Mouse (Mus musculus) midbrain, embryonic 11.5 days (tissue): ENCODE measurements at regions not wholly inside any gene's neighbourhood (a gene's known extent, or its start where the extent isn't known, plus 50 kb on each side); places are given as distances from the start of the nearest gene placed in this dataset.
A peak's percentile ranks its signal among the peaks of the same experiment; 100 is the strongest.

Experiments
- ATAC-seq: fragments of 200-750 bp; cut with Nextera tagmentation; 2 replicates; pipeline ENCODE4 v1.8.0; 2017; ENCODE audit warnings: moderate TSS enrichment, moderate library complexity; ENCODE audit not compliant: low FRiP score
- DNase-seq: peaks from one replicate; pipeline ENCODE4 v3.0.0; 2015; ENCODE audit warnings: low spot score; ENCODE audit errors: missing footprints
- H3K27ac ChIP-seq: fragments of 300-500 bp; sonication (generic); 2 replicates; pipeline ENCODE4 v1.5.1; 2014; ENCODE audit warnings: low read depth, low read length
- H3K27me3 ChIP-seq: fragments of 300-500 bp; sonication (generic); 2 replicates; pipeline ENCODE4 v1.6.1; 2014; ENCODE audit warnings: mild to moderate bottlenecking, low read length, moderate library complexity, mixed read lengths; ENCODE audit not compliant: control insufficient read depth, insufficient read depth
- H3K36me3 ChIP-seq: fragments of 300-500 bp; sonication (generic); 2 replicates; pipeline ENCODE4 v1.6.1; 2014; ENCODE audit warnings: mild to moderate bottlenecking, low read length, moderate library complexity, mixed read lengths; ENCODE audit not compliant: control insufficient read depth, insufficient read depth
- H3K4me1 ChIP-seq: fragments of 300-500 bp; sonication (generic); 2 replicates; pipeline ENCODE4 v1.6.1; 2014; ENCODE audit warnings: low read length; ENCODE audit not compliant: control insufficient read depth, insufficient read depth
- H3K4me2 ChIP-seq: fragments of 300-500 bp; sonication (generic); 2 replicates; pipeline ENCODE4 v1.6.1; 2014; ENCODE audit warnings: mild to moderate bottlenecking, moderate library complexity
- H3K4me3 ChIP-seq: fragments of 300-500 bp; sonication (generic); 2 replicates; pipeline ENCODE4 v1.5.1; 2014; ENCODE audit warnings: low read depth, low read length
- H3K9ac ChIP-seq: fragments of 300-500 bp; sonication (generic); 2 replicates; pipeline ENCODE4 v1.6.1; 2014; ENCODE audit warnings: low read length
- H3K9me3 ChIP-seq: fragments of 300-500 bp; sonication (generic); 2 replicates; pipeline ENCODE4 v1.6.1; 2016; ENCODE audit warnings: low read length; ENCODE audit not compliant: control insufficient read depth
- WGBS: fragments of 180-500 bp; shearing (Covaris S2); extraction: QIAGEN DNeasy Blood & Tissue Kit; methylation state at CpG from one replicate; pipeline ENCODE4 v1.1.7; 2014; 5-methylcytosine and 5-hydroxymethylcytosine counted together

GRCm38 (mm10) chr14:46491182-46491581, 100.7 kb upstream of the Bmp4 start:
- Histone ChIP-seq H3K4me2 (no peak overlapping the region), H3K4me1 (no peaks in the 10 kb centered on the region), H3K36me3 (no peaks in the 10 kb centered on the region), H3K9ac (no peak overlapping the region), H3K27me3 (no peaks in the 10 kb centered on the region), H3K27ac (no peak overlapping the region), H3K9me3 (no peaks in the 10 kb centered on the region), H3K4me3 (no peak overlapping the region)
- 92% methylated on average over 2 of the region's 2 CpGs for WGBS
- DNase-seq (no peak), ATAC-seq (no peak)

GRCm38 (mm10) chr14:46487551-46487950, 97.1 kb upstream of the Bmp4 start:
- H3K4me1 ChIP-seq, result no peaks in the 10 kb centered on the region
- H3K9ac ChIP-seq, result no peak overlapping the region

GRCm38 (mm10) chr14:46480396-46480795, 89.9 kb upstream of the Bmp4 start:
- Histone ChIP-seq H3K9me3 (no peaks in the 10 kb centered on the region), H3K27ac (no peak overlapping the region), H3K9ac (no peak overlapping the region), H3K27me3 (no peaks in the 10 kb centered on the region), H3K4me3 (no peak overlapping the region), H3K36me3 (no peaks in the 10 kb centered on the region), H3K4me1 (no peaks in the 10 kb centered on the region), H3K4me2 (no peak overlapping the region)
- no peak for DNase-seq
- WGBS, result 87% methylated on average over 7 of the region's 7 CpGs
- ATAC-seq, result no peak

More at GRCm38 (mm10) chr14:46487551-46487950, 97.1 kb upstream of the Bmp4 start:
- Histone ChIP-seq H3K27me3 (no peaks in the 10 kb centered on the region), H3K4me2 (no peak overlapping the region), H3K9me3 (no peaks in the 10 kb centered on the region), H3K36me3 (no peaks in the 10 kb centered on the region), H3K4me3 (no peak overlapping the region), H3K27ac (no peak overlapping the region)
- DNase-seq (no peak), ATAC-seq (no peak)
- whole genome bisulfite sequencing, result 81% methylated on average over 1 of the region's 1 CpGs

GRCm38 (mm10) chr14:46475945-46476344, 85.5 kb upstream of the Bmp4 start:
- 73% methylated on average over 1 of the region's 1 CpGs for WGBS
- Histone ChIP-seq H3K27ac (no peak overlapping the region), H3K9me3 (no peaks in the 10 kb centered on the region), H3K4me2 (no peak overlapping the region), H3K4me1 (no peaks in the 10 kb centered on the region), H3K9ac (no peak overlapping the region), H3K36me3 (no peaks in the 10 kb centered on the region), H3K4me3 (no peak overlapping the region), H3K27me3 (no peaks in the 10 kb centered on the region)
- no peak for ATAC-seq
- DNase-seq, result no peak

DNA sequence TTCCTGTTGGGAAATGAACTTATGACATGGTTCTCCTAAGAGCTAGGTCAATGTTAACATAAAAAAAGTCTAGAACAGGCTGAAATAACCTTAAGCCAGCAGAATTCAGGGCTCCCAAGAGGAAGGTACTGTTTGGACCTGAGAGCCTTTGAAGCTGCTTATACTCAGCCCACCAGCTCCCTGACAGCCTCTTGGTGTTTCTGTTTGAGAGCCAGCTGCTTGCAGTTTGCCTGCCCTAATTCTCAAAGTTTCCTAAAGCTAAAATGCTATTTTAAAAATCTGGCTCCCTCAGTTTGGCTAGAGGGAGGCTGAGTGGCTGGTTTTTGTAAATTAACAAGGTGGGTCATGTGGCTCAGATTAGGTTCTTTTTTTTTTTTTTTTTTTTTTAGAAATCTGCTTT, 72.5 kb upstream of the Bmp4 start:
- no peaks in the 10 kb centered on the region for H3K4me1 ChIP-seq
- no peak overlapping the region for H3K4me3 ChIP-seq
- no peak for ATAC-seq
- H3K27me3 ChIP-seq, result no peaks in the 10 kb centered on the region
- peak; percentile 59 for DNase-seq
- no peaks in the 10 kb centered on the region for H3K9me3 ChIP-seq
- no peak overlapping the region for H3K4me2 ChIP-seq
- H3K9ac ChIP-seq, result no peak overlapping the region
- no peak overlapping the region for H3K27ac ChIP-seq
- H3K36me3 ChIP-seq, result no peaks in the 10 kb centered on the region

DNA sequence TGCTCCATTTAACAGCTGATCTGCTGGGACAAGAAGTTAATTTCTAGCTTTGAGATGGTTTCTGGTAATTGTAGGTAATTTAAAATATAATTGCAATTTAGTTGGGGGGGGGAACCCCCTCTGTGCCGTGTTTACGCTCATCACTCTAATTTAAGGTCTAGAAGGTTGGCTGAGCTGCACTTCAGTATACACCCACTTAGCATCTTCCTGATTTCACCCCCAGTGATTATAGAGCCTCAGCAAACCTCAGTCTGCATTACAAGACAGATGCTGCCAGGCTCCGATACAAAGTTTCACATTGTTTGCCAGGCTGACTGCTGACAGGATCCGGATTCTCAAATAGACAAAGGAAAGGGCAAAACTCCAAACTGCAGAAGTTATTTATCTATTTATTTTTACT, 71.5 kb upstream of the Bmp4 start:
- DNase-seq (peak; percentile 14), ATAC-seq (no peak)
- WGBS, result 89% methylated on average over 4 of the region's 4 CpGs

DNA sequence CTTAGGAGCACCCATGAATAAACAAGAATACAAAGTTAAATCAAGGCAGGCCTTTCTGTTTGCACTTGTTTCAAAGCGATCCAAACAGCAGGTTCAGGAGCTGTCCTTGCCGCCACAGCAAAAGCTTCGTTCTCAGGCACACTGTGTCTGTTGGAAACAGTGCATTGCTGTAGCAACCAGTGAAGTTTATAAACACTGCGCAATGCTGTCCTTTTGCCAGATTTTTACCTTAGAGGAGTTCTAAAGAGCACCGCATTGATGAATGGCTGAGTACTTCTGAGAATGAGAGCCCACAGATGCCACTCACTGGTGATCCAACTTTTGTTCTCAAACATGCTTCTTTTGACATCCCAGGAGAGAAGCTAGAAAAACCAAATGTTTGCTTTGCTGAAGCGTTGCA, 64.0 kb upstream of the Bmp4 start:
- DNase-seq (no peak), ATAC-seq (no peak)
- Histone ChIP-seq H3K27ac (no peak overlapping the region), H3K36me3 (no peaks in the 10 kb centered on the region), H3K9me3 (no peaks in the 10 kb centered on the region), H3K4me1 (no peaks in the 10 kb centered on the region), H3K4me3 (no peak overlapping the region), H3K9ac (no peak overlapping the region), H3K27me3 (no peaks in the 10 kb centered on the region), H3K4me2 (no peak overlapping the region)
- 73% methylated on average over 6 of the region's 6 CpGs for WGBS

More for the DNA sequence above, 71.5 kb upstream of the Bmp4 start:
- no peaks in the 10 kb centered on the region for H3K36me3 ChIP-seq
- H3K4me3 ChIP-seq, result no peak overlapping the region
- H3K27ac ChIP-seq, result no peak overlapping the region
- no peak overlapping the region for H3K4me2 ChIP-seq
- H3K9ac ChIP-seq, result no peak overlapping the region
- H3K4me1 ChIP-seq, result no peaks in the 10 kb centered on the region
- no peaks in the 10 kb centered on the region for H3K27me3 ChIP-seq
- H3K9me3 ChIP-seq, result no peaks in the 10 kb centered on the region

- H3K4me2 ChIP-seq, result no peak overlapping the region
- H3K4me3 ChIP-seq, result no peak overlapping the region
- ATAC-seq (no peak), DNase-seq (no peak)
- 94% methylated on average over 6 of the region's 6 CpGs for WGBS
- no peak overlapping the region for H3K27ac ChIP-seq
- no peak overlapping the region for H3K9ac ChIP-seq
- no peaks in the 10 kb centered on the region for H3K36me3 ChIP-seq
- H3K27me3 ChIP-seq, result no peaks in the 10 kb centered on the region
- no peaks in the 10 kb centered on the region for H3K9me3 ChIP-seq
- H3K4me1 ChIP-seq, result no peaks in the 10 kb centered on the region
Observed at GRCm38 (mm10) chr14:46441696-46442095, 51.2 kb upstream of the Bmp4 start.
